Mouse (Mus musculus): ENCODE results near the gene Nap1l3. TPM values are rescaled to one million over a fixed set of nuclear protein-coding genes. Genes with fewer than 3 reads are reported as not detected.

Nap1l3 gene
- 3.1 TPM for polyA plus RNA-seq (2014; fragmentation: Illumina TruSeq; extraction: RNeasy Lipid Tissue Mini Kit (QIAGEN cat#74804); ENCODE audit: low read depth, low replicate concordance)

DNA sequence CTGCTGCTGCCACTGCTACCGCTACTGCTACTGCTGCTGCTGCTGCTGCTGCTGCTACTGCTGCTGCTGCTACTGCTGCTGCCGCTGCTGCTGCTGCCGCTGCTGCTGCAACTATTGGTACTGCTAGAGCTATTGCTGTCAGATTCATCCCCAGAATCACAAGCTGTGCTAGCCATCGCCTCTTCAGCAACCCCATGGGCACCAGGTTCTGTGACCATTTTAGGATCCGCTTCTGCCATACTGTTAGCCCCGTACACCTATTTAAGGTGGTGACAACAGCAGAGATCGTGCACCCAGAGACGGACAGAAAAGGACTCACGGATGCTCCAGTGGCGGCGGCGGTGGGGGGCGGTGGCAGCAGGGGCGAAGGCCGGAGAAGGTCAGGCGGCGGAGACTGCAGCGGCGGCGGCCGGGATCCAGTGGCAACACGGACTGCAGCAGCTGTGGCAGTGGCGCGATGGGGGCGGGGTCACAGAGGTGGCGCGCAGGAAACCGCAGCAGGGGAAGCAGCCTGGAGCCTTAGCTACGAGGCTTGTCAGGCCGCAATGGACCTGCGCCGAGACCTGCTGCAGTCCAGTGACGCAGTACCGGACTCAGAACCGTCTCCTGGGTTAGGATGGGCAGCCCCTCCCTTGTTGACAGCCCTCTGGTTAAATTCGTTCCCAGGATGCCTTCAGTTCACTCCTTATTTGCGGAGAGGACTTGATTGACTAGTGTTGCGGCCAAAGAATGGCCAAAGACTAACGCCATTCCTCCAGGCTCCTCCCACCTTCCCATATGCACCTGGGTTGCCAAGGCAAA lies at the start of gene Nap1l3:
Gene Nap1l3, minus strand, starts transcription at position 621 of the 801 bp plus-strand sequence.

Measured in liver, adult 10 weeks (tissue).